Comparison of ENCODE assay signal across 11 mouse cellular contexts in genomic region chr8:84024171-84024570, GRCm38 (mm10). TPM values are rescaled to one million over a fixed set of nuclear protein-coding genes. Genes with fewer than 3 reads are reported as not detected.
DNase-seq lines count a peak whose midpoint lies in the region; ATAC-seq and TF ChIP-seq lines count a peak whose summit lies in the region.
"Had no signal": no experiment of that assay in that cellular context is flagged by ENCODE, and none has a peak within 500 bp of the region (broad histone marks: within the 10 kb centered on the region; RNA-seq: fewer than 3 reads in every experiment).

No protein-coding gene starts in this region.

- no peak for DNase-seq in cerebellum, adult 2 months
- no peak for DNase-seq in cerebellum, adult 9-11 months
- no peak for DNase-seq in liver, adult 2 months (ENCODE audit: extremely low read depth, low read depth, low spot score)
- peak; percentile 35 for DNase-seq in brain, adult 2 months (ENCODE audit: low read depth, low spot score)
- peak; percentile 78 for DNase-seq in kidney, adult 9 months
- peak; percentile 43 to 56 for DNase-seq in natural killer cell, adult 2 months (ENCODE audit: low spot score in 2 of 2)
- DNase-seq in left cerebral cortex, postnatal 25 days (ENCODE audit: low spot score in 2 of 2) = no peak

- H3K27ac ChIP-seq in cerebellum, adult 2 months (ENCODE audit: insufficient read depth, low read length) = no peak overlapping the region
- no peak overlapping the region for H3K27ac ChIP-seq in liver, adult 2 months (replicated peaks; ENCODE audit: insufficient read depth, low read depth, low read length)
- H3K27ac ChIP-seq in liver, embryonic 12.5 days = no peak overlapping the region
- H3K27ac ChIP-seq: neural tube, embryonic 13.5 days had no signal

- H3K4me3 ChIP-seq in cerebellum, adult 2 months (replicated peaks; ENCODE audit: insufficient read depth, low read depth, low read length) = no peak overlapping the region
- no peak overlapping the region for H3K4me3 ChIP-seq in liver, adult 2 months (ENCODE audit: insufficient read depth, low read depth, low read length)
- H3K4me3 ChIP-seq in liver, embryonic 12.5 days = no peak overlapping the region
- H3K4me3 ChIP-seq: heart, embryonic 13.5 days; neural tube, embryonic 13.5 days had no signal

- H3K9me3 ChIP-seq in liver, embryonic 12.5 days (replicated peaks) = no peaks in the 10 kb centered on the region
- H3K9me3 ChIP-seq: heart, embryonic 13.5 days; neural tube, embryonic 13.5 days had no signal

- peaks cover 2% of the 10 kb centered on the region; the same call in 1 of the 2 replicates for H3K27me3 ChIP-seq in cerebellum, adult 2 months (ENCODE audit: control insufficient read depth, insufficient read depth, low read length)
- peaks cover 7% of the 10 kb centered on the region for H3K27me3 ChIP-seq in liver, adult 2 months (ENCODE audit: control insufficient read depth, insufficient read depth, low read length)
- peaks cover 96% of the 10 kb centered on the region for H3K27me3 ChIP-seq in liver, embryonic 12.5 days (replicated peaks)
- H3K27me3 ChIP-seq: Patski had no signal

- WGBS in cerebellum, adult 2 months = 15% methylated on average over 10 of the region's 10 CpGs
- 11% methylated on average over 10 of the region's 10 CpGs for WGBS in liver, adult 2 months
- WGBS in liver, embryonic 12.5 days (ENCODE audit: insufficient replicate concordance) = 6% methylated on average over 10 of the region's 10 CpGs

- intact Hi-C loops in left cerebral cortex, postnatal 25 days (cut with DNase I) = no loop called here

- no peak for TF ChIP-seq POLR2A in cerebellum, adult 2 months (IDR thresholded peaks at IDR 0.05; ENCODE audit: borderline replicate concordance, insufficient read depth, low read length)
- no peak for TF ChIP-seq POLR2A in liver, adult 2 months (IDR thresholded peaks at IDR 0.05; ENCODE audit: extremely low read depth, insufficient read depth, low read length)

- no peak overlapping the region for H3K4me2 ChIP-seq in liver, embryonic 12.5 days
- H3K4me2 ChIP-seq: neural tube, embryonic 13.5 days had no signal

- H3K79me2 ChIP-seq in liver, adult 2 months (ENCODE audit: control insufficient read depth, insufficient read depth, low read length) = no peaks in the 10 kb centered on the region

- TF ChIP-seq CTCF in cerebellum, adult 2 months (IDR thresholded peaks at IDR 0.05; ENCODE audit: borderline replicate concordance, insufficient read depth, low read depth, low read length) = peak; percentile 57
- peak; percentile 86 for TF ChIP-seq CTCF in liver, adult 2 months (IDR thresholded peaks at IDR 0.05; ENCODE audit: low read depth, low read length)

- H3K9ac ChIP-seq in liver, adult 2 months (ENCODE audit: low read depth, low read length) = no peak overlapping the region
- H3K9ac ChIP-seq in liver, embryonic 12.5 days = no peak overlapping the region
- H3K9ac ChIP-seq: heart, embryonic 13.5 days; neural tube, embryonic 13.5 days had no signal

- H3K36me3 ChIP-seq in liver, adult 2 months (ENCODE audit: control insufficient read depth, insufficient read depth, low read length) = no peaks in the 10 kb centered on the region
- H3K36me3 ChIP-seq in liver, embryonic 12.5 days = no peaks in the 10 kb centered on the region
- H3K36me3 ChIP-seq: heart, embryonic 13.5 days; neural tube, embryonic 13.5 days had no signal

- H3K4me1 ChIP-seq in cerebellum, adult 2 months (ENCODE audit: control insufficient read depth, insufficient read depth, low read length) = no peaks in the 10 kb centered on the region; the same call in 1 of the 2 replicates
- H3K4me1 ChIP-seq in liver, adult 2 months (ENCODE audit: control insufficient read depth, insufficient read depth, low read length) = no peaks in the 10 kb centered on the region
- peaks cover 24% of the 10 kb centered on the region for H3K4me1 ChIP-seq in liver, embryonic 12.5 days

- ATAC-seq in liver, embryonic 12.5 days = no peak
- ATAC-seq: Patski had no signal

RNA-seq across cellular contexts. Expression of gene Palm3, which starts 2.9 kb away (rescaled TPM):
- polyA plus RNA-seq in cerebellum, adult 2 months (2012; rRNA removed) = 2.8 and 4.1 TPM in 2 replicates
- total RNA-seq in liver, adult 2 months (2014; rRNA removed) = not detected in 2 replicates
- not detected in 2 replicates for polyA plus RNA-seq in liver, adult 2 months (2012; rRNA removed)
- 0.36 and 0.66 TPM in 2 replicates for polyA plus RNA-seq in liver, embryonic 12.5 days (2016; fragmentation: Nextera tagmentation; extraction: Ambion mirVana)
- total RNA-seq in left cerebral cortex, postnatal 25 days (2021) = 1 to 10 TPM; 1.2 to 1.4 TPM

RNA-seq across cellular contexts. Expression of gene 2210011C24Rik, which starts 12.2 kb away (rescaled TPM):
- 4.6 and 7.8 TPM in 2 replicates for polyA plus RNA-seq in cerebellum, adult 2 months (2012; rRNA removed)
- total RNA-seq in liver, adult 2 months (2014; rRNA removed) = 0.20 and 0.28 TPM in 2 replicates
- 0.21 and 0.34 TPM in 2 replicates for polyA plus RNA-seq in liver, adult 2 months (2012; rRNA removed)
- polyA plus RNA-seq in liver, embryonic 12.5 days (2016; fragmentation: Nextera tagmentation; extraction: Ambion mirVana) = not detected in 2 replicates
- 1 to 10 TPM; 1.3 to 2.1 TPM for total RNA-seq in left cerebral cortex, postnatal 25 days (2021)
- polyA plus RNA-seq: heart, embryonic 13.5 days had no signal

RNA-seq across cellular contexts. Expression of gene Il27ra, which starts 18.2 kb away (rescaled TPM):
- polyA plus RNA-seq in cerebellum, adult 2 months (2012; rRNA removed) = 0.17 and 0.21 TPM in 2 replicates
- total RNA-seq in liver, adult 2 months (2014; rRNA removed) = 1.4 and 1.5 TPM in 2 replicates
- 1.4 and 2.1 TPM in 2 replicates for polyA plus RNA-seq in liver, adult 2 months (2012; rRNA removed)
- polyA plus RNA-seq in liver, embryonic 12.5 days (2016; fragmentation: Nextera tagmentation; extraction: Ambion mirVana) = 1.5 and 1.6 TPM in 2 replicates
- under 1 TPM; 0.16 to 0.62 TPM for total RNA-seq in left cerebral cortex, postnatal 25 days (2021)

RNA-seq across cellular contexts. Expression of gene Rln3, which starts 20.6 kb away (rescaled TPM):
- polyA plus RNA-seq in cerebellum, adult 2 months (2012; rRNA removed) = 2.6 and 7.4 TPM in 2 replicates
- not detected in 2 replicates for total RNA-seq in liver, adult 2 months (2014; rRNA removed)
- polyA plus RNA-seq in liver, adult 2 months (2012; rRNA removed) = not detected in 2 replicates
- polyA plus RNA-seq in liver, embryonic 12.5 days (2016; fragmentation: Nextera tagmentation; extraction: Ambion mirVana) = not detected in 2 replicates
- not detected for total RNA-seq in left cerebral cortex, postnatal 25 days (2021)
- polyA plus RNA-seq: heart, embryonic 13.5 days; neural tube, embryonic 13.5 days; Patski had no signal

RNA-seq across cellular contexts. Expression of gene 1700067K01Rik, which starts 22.9 kb away (rescaled TPM):
- 0.11 and 0.14 TPM in 2 replicates for polyA plus RNA-seq in cerebellum, adult 2 months (2012; rRNA removed)
- 0.20 and 0.46 TPM in 2 replicates for total RNA-seq in liver, adult 2 months (2014; rRNA removed)
- polyA plus RNA-seq in liver, adult 2 months (2012; rRNA removed) = 0.11 and 0.26 TPM in 2 replicates
- polyA plus RNA-seq in liver, embryonic 12.5 days (2016; fragmentation: Nextera tagmentation; extraction: Ambion mirVana) = 0.41 and 0.63 TPM in 2 replicates
- under 1 TPM; 0.37 to 0.62 TPM for total RNA-seq in left cerebral cortex, postnatal 25 days (2021)

Comparison
In these comparisons a context has a peak if more than half of its experiments do, and no peak if none do; other contexts are left out.
1. DNase-seq: peak in brain, adult 2 months (single experiment), kidney, adult 9 months (single experiment) and natural killer cell, adult 2 months (2 of 2); none in cerebellum, adult 2 months (0 of 2), cerebellum, adult 9-11 months (single experiment), liver, adult 2 months (single experiment) and left cerebral cortex, postnatal 25 days (0 of 2).